Mouse (Mus musculus) limb, embryonic 14.5 days (tissue): ENCODE measurements at regions not wholly inside any gene's neighbourhood (a gene's known extent, or its start where the extent isn't known, plus 50 kb on each side); places are given as distances from the start of the nearest gene placed in this dataset.
A peak's percentile ranks its signal among the peaks of the same experiment; 100 is the strongest.

Experiments used
- ATAC-seq: fragments of 200-750 bp; cut with Nextera tagmentation; 2 replicates; pipeline ENCODE4 v1.8.0; 2017; ENCODE audit warnings: low read depth, moderate number of reproducible peaks, moderate TSS enrichment; ENCODE audit not compliant: low FRiP score
- DNase-seq: peaks from one replicate; pipeline ENCODE4 v3.0.0-alpha.2; 2015; ENCODE audit warnings: low spot score
- H3K27ac ChIP-seq: fragments of 300-500 bp; sonication (generic); replicated peaks from 2 replicates; pipeline ENCODE4 v1.5.1; 2014; ENCODE audit warnings: low read depth, mild to moderate bottlenecking, low read length, moderate library complexity, mixed read lengths
- H3K27me3 ChIP-seq: fragments of 300-500 bp; sonication (generic); 2 replicates; pipeline ENCODE4 v1.6.1; 2014; ENCODE audit warnings: low read length, mixed read lengths; ENCODE audit not compliant: control insufficient read depth, insufficient read depth
- H3K36me3 ChIP-seq: fragments of 300-500 bp; sonication (generic); 2 replicates; pipeline ENCODE4 v1.6.1; 2014; ENCODE audit warnings: mild to moderate bottlenecking, low read length, moderate library complexity, mixed read lengths; ENCODE audit not compliant: control insufficient read depth, insufficient read depth
- H3K4me1 ChIP-seq: fragments of 300-500 bp; sonication (generic); 2 replicates; pipeline ENCODE4 v1.6.1; 2014; ENCODE audit warnings: antibody characterized with exemption, low read length, mixed read lengths; ENCODE audit not compliant: control insufficient read depth, insufficient read depth
- H3K4me2 ChIP-seq: fragments of 300-500 bp; sonication (generic); replicated peaks from 2 replicates; pipeline ENCODE4 v1.6.1; 2014; ENCODE audit warnings: low read depth, mild to moderate bottlenecking, low read length, moderate library complexity; ENCODE audit not compliant: severe bottlenecking
- H3K4me3 ChIP-seq: fragments of 300-500 bp; sonication (generic); replicated peaks from 2 replicates; pipeline ENCODE4 v1.5.1; 2014; ENCODE audit warnings: low read length
- H3K9ac ChIP-seq: fragments of 300-500 bp; sonication (generic); 2 replicates; pipeline ENCODE4 v1.6.1; 2014; ENCODE audit warnings: mild to moderate bottlenecking, low read depth, low read length, moderate library complexity; ENCODE audit not compliant: severe bottlenecking
- H3K9me3 ChIP-seq: fragments of 300-500 bp; sonication (generic); 2 replicates; pipeline ENCODE4 v1.6.1; 2016; ENCODE audit warnings: low read length; ENCODE audit not compliant: control insufficient read depth
- POLR2A ChIP-seq: fragments of 200-500 bp; IDR thresholded peaks from 2 replicates; pipeline ENCODE4 v1.8.0; 2012; ENCODE audit warnings: inconsistent platforms, mild to moderate bottlenecking, moderate library complexity, borderline replicate concordance; ENCODE audit not compliant: insufficient read depth, insufficient read length; ENCODE audit errors: extremely low read depth
- WGBS: fragments of 180-500 bp; shearing (Covaris S2); extraction: QIAGEN DNeasy Blood & Tissue Kit; methylation state at CpG from one replicate; pipeline ENCODE4 v1.1.7; 2014; 5-methylcytosine and 5-hydroxymethylcytosine counted together

GRCm38 (mm10) chr5:73797980-73798379 lies 146.8 kb downstream of the Spata18 start:
- ATAC-seq (peak; percentile 60; the same call in 1 of the 2 replicates), DNase-seq (no peak)
- H3K4me3 ChIP-seq, result no peak overlapping the region
- H3K27me3 ChIP-seq, result no peaks in the 10 kb centered on the region
- H3K9me3 ChIP-seq, result no peaks in the 10 kb centered on the region
- no peak overlapping the region for H3K9ac ChIP-seq
- TF ChIP-seq POLR2A, result no peak
- H3K27ac ChIP-seq, result peak overlapping the region; percentile 39
- no peak overlapping the region for H3K4me2 ChIP-seq
- H3K4me1 ChIP-seq, result peaks cover 19% of the 10 kb centered on the region
- H3K36me3 ChIP-seq, result no peaks in the 10 kb centered on the region
- WGBS, result 53% methylated on average over 3 of the region's 3 CpGs

- H3K4me2 ChIP-seq, result no peak overlapping the region
- H3K4me1 ChIP-seq, result no peaks in the 10 kb centered on the region
- WGBS, result 88% methylated on average over 1 of the region's 1 CpGs
- H3K9me3 ChIP-seq, result no peaks in the 10 kb centered on the region
- no peak overlapping the region for H3K9ac ChIP-seq
- H3K36me3 ChIP-seq, result no peaks in the 10 kb centered on the region
- TF ChIP-seq POLR2A, result no peak
- DNase-seq (no peak), ATAC-seq (no peak)
- H3K4me3 ChIP-seq, result no peak overlapping the region
- no peak overlapping the region for H3K27ac ChIP-seq
- no peaks in the 10 kb centered on the region for H3K27me3 ChIP-seq
These were observed 152.3 kb downstream of the Spata18 start for GRCm38 (mm10) chr5:73803431-73803830.

- Histone ChIP-seq H3K27ac (no peak overlapping the region), H3K4me1 (no peaks in the 10 kb centered on the region), H3K4me3 (no peak overlapping the region), H3K9ac (no peak overlapping the region), H3K27me3 (no peaks in the 10 kb centered on the region), H3K9me3 (no peaks in the 10 kb centered on the region), H3K36me3 (no peaks in the 10 kb centered on the region), H3K4me2 (no peak overlapping the region)
- TF ChIP-seq POLR2A, result no peak
- ATAC-seq (no peak), DNase-seq (no peak)
- WGBS, result 77% methylated on average over 4 of the region's 4 CpGs
These were observed 153.5 kb downstream of the Spata18 start for GRCm38 (mm10) chr5:73804556-73805230.

- Histone ChIP-seq H3K27ac (no peak overlapping the region), H3K4me1 (no peaks in the 10 kb centered on the region), H3K4me3 (no peak overlapping the region), H3K9ac (no peak overlapping the region), H3K9me3 (0 out of 2 replicates have a peak, but pooled peaks cover under 1% of the 10 kb centered on the region), H3K4me2 (no peak overlapping the region), H3K36me3 (no peaks in the 10 kb centered on the region), H3K27me3 (no peaks in the 10 kb centered on the region)
- DNase-seq (no peak), ATAC-seq (no peak)
- no peak for TF ChIP-seq POLR2A
- WGBS, result 86% methylated on average over 3 of the region's 3 CpGs
These were observed 159.5 kb downstream of the Spata18 start for GRCm38 (mm10) chr5:73810660-73811059.

GRCm38 (mm10) chr5:73811094-73811521 lies 159.9 kb downstream of the Spata18 start:
- Histone ChIP-seq H3K36me3 (no peaks in the 10 kb centered on the region), H3K27ac (no peak overlapping the region), H3K4me1 (no peaks in the 10 kb centered on the region), H3K27me3 (no peaks in the 10 kb centered on the region), H3K9ac (no peak overlapping the region), H3K4me2 (no peak overlapping the region), H3K4me3 (no peak overlapping the region), H3K9me3 (peaks cover 5% of the 10 kb centered on the region; the same call in 1 of the 2 replicates)
- DNase-seq (no peak), ATAC-seq (no peak)
- no peak for TF ChIP-seq POLR2A
- 86% methylated on average over 3 of the region's 3 CpGs for WGBS
